Mouse (Mus musculus) forebrain, embryonic 11.5 days (tissue): ENCODE data around the gene Inhbc. TPM values are rescaled to one million over a fixed set of nuclear protein-coding genes. Genes with fewer than 3 reads are reported as not detected.

Experiments
- ATAC-seq: fragments of 200-750 bp; cut with Nextera tagmentation; replicated peaks from 2 replicates; pipeline ENCODE4 v1.8.0; 2017; ENCODE audit warnings: moderate TSS enrichment; ENCODE audit not compliant: low FRiP score
- DNase-seq: peaks from one replicate; pipeline ENCODE4 v3.0.0-alpha.2; 2017; ENCODE audit warnings: low spot score
- H3K27ac ChIP-seq: fragments of 300-500 bp; sonication (generic); 2 replicates; pipeline ENCODE4 v1.5.1; 2014; ENCODE audit warnings: low read depth, low read length
- H3K27me3 ChIP-seq: fragments of 300-500 bp; sonication (generic); 2 replicates; pipeline ENCODE4 v1.6.1; 2014; ENCODE audit warnings: mild to moderate bottlenecking, low read length, mixed read lengths; ENCODE audit not compliant: control insufficient read depth, insufficient read depth
- H3K36me3 ChIP-seq: fragments of 300-500 bp; sonication (generic); 2 replicates; pipeline ENCODE4 v1.6.1; 2014; ENCODE audit warnings: mild to moderate bottlenecking, low read length, moderate library complexity, mixed read lengths; ENCODE audit not compliant: control insufficient read depth, insufficient read depth
- H3K4me1 ChIP-seq: fragments of 300-500 bp; sonication (generic); replicated peaks from 2 replicates; pipeline ENCODE4 v1.6.1; 2014; ENCODE audit warnings: low read length, mixed read lengths; ENCODE audit not compliant: control insufficient read depth, insufficient read depth
- H3K4me2 ChIP-seq: fragments of 300-500 bp; sonication (generic); 2 replicates; pipeline ENCODE4 v1.6.1; 2014; ENCODE audit warnings: low read depth, mild to moderate bottlenecking, low read length, moderate library complexity, mixed read lengths; ENCODE audit not compliant: severe bottlenecking
- H3K4me3 ChIP-seq: fragments of 300-500 bp; sonication (generic); 2 replicates; pipeline ENCODE4 v1.5.1; 2014; ENCODE audit warnings: low read depth, low read length
- H3K9ac ChIP-seq: fragments of 300-500 bp; sonication (generic); 2 replicates; pipeline ENCODE4 v1.6.1; 2014; ENCODE audit warnings: low read length
- H3K9me3 ChIP-seq: fragments of 300-500 bp; sonication (generic); 2 replicates; pipeline ENCODE4 v1.6.1; 2016; ENCODE audit warnings: low read length, mixed read lengths; ENCODE audit not compliant: control insufficient read depth
- WGBS: fragments of 180-500 bp; shearing (Covaris S2); extraction: QIAGEN DNeasy Blood & Tissue Kit; methylation state at CpG from one replicate; pipeline ENCODE4 v1.1.7; 2014; 5-methylcytosine and 5-hydroxymethylcytosine counted together
- polyA plus RNA-seq: library from polyadenylated mRNA; unstranded; fragments of >200 nt; fragmentation: Nextera tagmentation; extraction: Ambion mirVana; gene quantifications from 2 replicates; pipeline ENCODE4 v1.2.1, GENCODE M21; 2014

The Inhbc gene
- polyA plus RNA-seq = not detected in 2 replicates

DNA sequence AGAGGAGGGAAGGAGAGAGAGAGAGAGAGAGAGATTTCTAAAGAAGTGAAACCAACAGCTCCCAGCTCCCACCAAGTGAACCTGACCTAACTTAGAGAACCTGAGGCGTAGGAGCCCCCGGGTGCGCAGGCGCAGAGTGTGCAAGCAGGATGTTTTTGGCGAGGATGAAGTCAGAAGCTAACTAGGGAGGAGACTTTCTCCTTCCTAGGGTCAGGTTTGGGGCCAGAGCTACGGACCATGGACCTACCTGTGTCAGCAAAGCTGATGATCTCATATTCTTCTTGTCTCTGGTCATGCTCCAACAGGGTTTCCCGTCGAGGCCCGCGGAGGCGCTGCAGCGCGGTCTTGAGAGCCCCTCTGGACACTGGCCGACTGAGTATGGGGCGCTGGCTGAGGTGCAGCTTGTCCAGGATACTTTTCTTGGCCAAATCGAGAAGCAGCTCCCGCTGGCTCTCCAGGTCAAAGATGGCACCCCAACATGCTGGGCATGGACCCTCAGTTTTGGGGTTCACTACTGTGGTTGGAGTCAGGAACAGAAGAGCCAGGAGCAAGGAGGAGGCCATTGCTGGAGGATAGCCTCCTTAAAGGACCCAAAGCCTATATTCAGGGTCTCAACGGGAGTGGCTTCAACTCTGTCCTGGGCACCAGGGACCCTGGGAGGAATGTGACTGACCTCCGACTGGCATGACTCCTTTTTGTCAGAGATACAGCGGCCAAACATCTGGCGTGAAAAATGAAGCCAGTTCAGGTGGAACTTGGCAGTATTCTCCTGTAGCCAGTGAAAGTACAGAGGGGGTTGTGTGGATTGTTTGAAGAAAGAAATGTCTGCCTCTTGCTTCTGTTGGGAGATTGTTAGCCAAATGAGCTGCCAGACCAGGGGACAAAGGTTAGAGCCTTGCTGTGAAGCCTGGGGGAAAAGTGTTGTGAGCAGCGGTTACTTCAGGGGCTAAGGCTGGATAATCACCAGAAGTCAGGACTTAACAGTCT is at the start of gene Inhbc:
Gene Inhbc (minus strand): TSS at position 598 of the 987 bp plus-strand sequence.
- Histone ChIP-seq H3K27me3 (no peaks in the 10 kb centered on the region), H3K4me3 (no peak within 1 kb of the TSS), H3K27ac (no peak within 1 kb of the TSS), H3K36me3 (no peaks in the 10 kb centered on the region), H3K4me2 (no peak within 1 kb of the TSS), H3K9ac (no peak within 1 kb of the TSS), H3K9me3 (no peaks in the 10 kb centered on the region), H3K4me1 (peaks cover 2% of the 10 kb centered on the region; the same call in 1 of the 2 replicates)
- 78% methylated on average over 22 of the region's 22 CpGs for WGBS
- ATAC-seq = no peak
- DNase-seq = no peak

- ATAC-seq (no peak), DNase-seq (no peak)
- Histone ChIP-seq H3K9ac (no peak overlapping the region), H3K9me3 (no peaks in the 10 kb centered on the region), H3K27me3 (no peaks in the 10 kb centered on the region), H3K4me3 (no peak overlapping the region), H3K4me2 (no peak overlapping the region), H3K36me3 (no peaks in the 10 kb centered on the region), H3K4me1 (no peaks in the 10 kb centered on the region), H3K27ac (no peak overlapping the region)
- 83% methylated on average over 3 of the region's 3 CpGs for WGBS
These were observed 43.9 kb upstream of the Inhbc start for GRCm38 (mm10) chr10:127414141-127414540.

- no peaks in the 10 kb centered on the region for H3K36me3 ChIP-seq
- H3K4me1 ChIP-seq = no peaks in the 10 kb centered on the region
- no peak overlapping the region for H3K27ac ChIP-seq
- no peak for DNase-seq
- H3K9me3 ChIP-seq = no peaks in the 10 kb centered on the region
- no peak for ATAC-seq
- H3K4me2 ChIP-seq = no peak overlapping the region
- 97% methylated on average over 1 of the region's 1 CpGs for WGBS
- H3K4me3 ChIP-seq = no peak overlapping the region
- H3K9ac ChIP-seq = no peak overlapping the region
- H3K27me3 ChIP-seq = no peaks in the 10 kb centered on the region
These were observed 43.4 kb upstream of the Inhbc start for GRCm38 (mm10) chr10:127413585-127413984.

GRCm38 (mm10) chr10:127412776-127413175 is 42.5 kb upstream of the Inhbc start:
- 83% methylated on average over 2 of the region's 2 CpGs for whole genome bisulfite sequencing
- no peak overlapping the region for H3K9ac ChIP-seq
- no peak for DNase-seq
- H3K36me3 ChIP-seq = no peaks in the 10 kb centered on the region
- H3K27me3 ChIP-seq = no peaks in the 10 kb centered on the region
- no peak overlapping the region for H3K4me3 ChIP-seq
- H3K9me3 ChIP-seq = no peaks in the 10 kb centered on the region
- ATAC-seq = no peak
- H3K27ac ChIP-seq = no peak overlapping the region
- H3K4me1 ChIP-seq = no peaks in the 10 kb centered on the region
- no peak overlapping the region for H3K4me2 ChIP-seq

GRCm38 (mm10) chr10:127412101-127412500 is 41.9 kb upstream of the Inhbc start:
- ATAC-seq (no peak), DNase-seq (no peak)
- no peaks in the 10 kb centered on the region for H3K4me1 ChIP-seq
- 47% methylated on average over 5 of the region's 5 CpGs for WGBS
- no peak overlapping the region for H3K9ac ChIP-seq
- H3K36me3 ChIP-seq = no peaks in the 10 kb centered on the region
- H3K27me3 ChIP-seq = no peaks in the 10 kb centered on the region
- no peak overlapping the region for H3K4me3 ChIP-seq
- H3K27ac ChIP-seq = no peak overlapping the region
- H3K4me2 ChIP-seq = no peak overlapping the region
- no peaks in the 10 kb centered on the region for H3K9me3 ChIP-seq

- Histone ChIP-seq H3K27me3 (no peaks in the 10 kb centered on the region), H3K36me3 (no peaks in the 10 kb centered on the region), H3K9me3 (no peaks in the 10 kb centered on the region), H3K27ac (no peak overlapping the region), H3K9ac (no peak overlapping the region), H3K4me1 (no peaks in the 10 kb centered on the region), H3K4me2 (no peak overlapping the region), H3K4me3 (no peak overlapping the region)
- ATAC-seq (no peak), DNase-seq (no peak)
- 69% methylated on average over 4 of the region's 4 CpGs for WGBS
These were observed 37.2 kb upstream of the Inhbc start for GRCm38 (mm10) chr10:127407391-127407790.

DNA sequence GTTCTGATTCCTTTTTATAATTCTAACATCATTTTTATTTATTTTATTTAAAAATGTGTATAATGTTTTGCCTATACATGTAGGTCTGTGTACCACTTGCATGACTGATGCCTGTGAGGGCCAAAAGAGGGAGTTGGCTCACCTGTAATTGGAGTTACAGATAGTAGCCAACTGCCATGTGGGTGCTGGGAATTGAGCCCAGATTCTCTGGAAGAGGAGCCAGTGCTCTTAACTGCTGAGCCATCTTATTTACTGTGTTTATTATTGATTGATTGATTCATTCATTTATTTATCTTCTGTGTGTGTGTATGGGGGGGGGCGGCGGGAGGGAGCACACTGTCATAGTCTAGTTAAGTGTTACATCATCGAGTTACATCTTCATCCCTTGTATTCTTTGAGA is 34.5 kb upstream of the Inhbc start:
- WGBS = 97% methylated on average over 3 of the region's 3 CpGs
- Histone ChIP-seq H3K27ac (no peak overlapping the region), H3K27me3 (no peaks in the 10 kb centered on the region), H3K36me3 (peaks cover 3% of the 10 kb centered on the region; the same call in 1 of the 2 replicates), H3K4me1 (no peaks in the 10 kb centered on the region), H3K4me3 (no peak overlapping the region), H3K9ac (no peak overlapping the region), H3K9me3 (no peaks in the 10 kb centered on the region), H3K4me2 (no peak overlapping the region)
- DNase-seq = no peak
- no peak for ATAC-seq

DNA sequence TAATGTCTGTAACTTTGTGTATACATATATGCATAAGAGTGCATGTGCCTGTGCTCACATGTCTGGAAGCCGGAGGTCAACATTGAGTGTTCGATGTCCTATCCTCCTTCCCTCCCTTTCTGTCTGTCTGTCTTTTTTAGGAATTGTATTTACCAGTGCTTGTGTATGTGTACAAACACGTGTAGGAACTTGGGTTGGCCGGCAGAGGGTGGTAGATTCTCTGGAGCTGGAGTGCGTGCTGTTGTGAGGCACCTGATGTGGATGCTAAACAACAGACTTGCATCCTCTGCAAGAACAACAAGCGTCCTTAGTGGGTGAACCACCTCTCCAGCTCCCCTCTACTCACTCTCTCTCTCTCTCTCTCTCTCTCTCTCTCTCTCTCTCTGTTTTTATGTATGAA is 21.5 kb upstream of the Inhbc start:
- Histone ChIP-seq H3K4me2 (no peak overlapping the region), H3K27ac (no peak overlapping the region), H3K9ac (no peak overlapping the region), H3K4me3 (no peak overlapping the region), H3K27me3 (no peaks in the 10 kb centered on the region), H3K36me3 (no peaks in the 10 kb centered on the region), H3K4me1 (no peaks in the 10 kb centered on the region), H3K9me3 (no peaks in the 10 kb centered on the region)
- ATAC-seq (no peak), DNase-seq (no peak)
- WGBS = 85% methylated on average over 6 of the region's 6 CpGs
